Mouse (Mus musculus): ENCODE data around the gene Lsamp. TPM values are rescaled to one million over a fixed set of nuclear protein-coding genes. Genes with fewer than 3 reads are reported as not detected.

Gene Lsamp
- polyA plus RNA-seq, 1 experiment from 2014 or later: 21.5 TPM

DNA sequence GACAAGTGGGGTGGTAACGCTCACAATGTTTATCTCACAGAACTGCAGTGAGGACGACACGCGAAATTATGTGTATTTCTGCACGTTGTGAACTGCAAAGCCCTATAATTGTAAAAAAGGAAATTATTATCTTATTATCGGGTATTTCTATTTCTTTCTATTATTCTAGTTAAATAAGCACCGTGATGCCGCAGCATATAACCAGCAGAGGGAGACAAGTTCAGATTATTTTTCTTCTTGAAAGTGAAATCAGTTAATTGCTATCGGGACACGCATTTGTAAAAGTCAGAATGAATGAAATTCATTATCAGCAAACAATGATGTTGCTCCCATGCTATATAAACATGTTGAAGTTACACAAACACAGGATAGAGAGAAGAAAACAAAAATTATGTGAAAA, 1540.1 kb downstream of the Lsamp start:
- Histone ChIP-seq H3K27ac (ENCODE audit: low read depth, low read length) (no peak overlapping the region), H3K4me3 (ENCODE audit: low read depth, low read length) (no peak overlapping the region), H3K4me1 (replicated peaks; ENCODE audit: control insufficient read depth, insufficient read depth, low read length) (0 out of 2 replicates have a peak, but pooled peaks cover 2% of the 10 kb centered on the region), H3K27me3 (ENCODE audit: control insufficient read depth, insufficient read depth, low read length) (no peaks in the 10 kb centered on the region), H3K9me3 (ENCODE audit: control insufficient read depth, low read length) (no peaks in the 10 kb centered on the region), H3K36me3 (ENCODE audit: control insufficient read depth, insufficient read depth, low read length) (no peaks in the 10 kb centered on the region), H3K9ac (ENCODE audit: low read length) (no peak overlapping the region), H3K4me2 (ENCODE audit: low read depth, low read length, severe bottlenecking) (no peak overlapping the region)
- ATAC-seq (replicated peaks; ENCODE audit: low FRiP score) (no peak), DNase-seq (ENCODE audit: low spot score) (no peak)
- WGBS: 75% methylated on average over 10 of the region's 10 CpGs

DNA sequence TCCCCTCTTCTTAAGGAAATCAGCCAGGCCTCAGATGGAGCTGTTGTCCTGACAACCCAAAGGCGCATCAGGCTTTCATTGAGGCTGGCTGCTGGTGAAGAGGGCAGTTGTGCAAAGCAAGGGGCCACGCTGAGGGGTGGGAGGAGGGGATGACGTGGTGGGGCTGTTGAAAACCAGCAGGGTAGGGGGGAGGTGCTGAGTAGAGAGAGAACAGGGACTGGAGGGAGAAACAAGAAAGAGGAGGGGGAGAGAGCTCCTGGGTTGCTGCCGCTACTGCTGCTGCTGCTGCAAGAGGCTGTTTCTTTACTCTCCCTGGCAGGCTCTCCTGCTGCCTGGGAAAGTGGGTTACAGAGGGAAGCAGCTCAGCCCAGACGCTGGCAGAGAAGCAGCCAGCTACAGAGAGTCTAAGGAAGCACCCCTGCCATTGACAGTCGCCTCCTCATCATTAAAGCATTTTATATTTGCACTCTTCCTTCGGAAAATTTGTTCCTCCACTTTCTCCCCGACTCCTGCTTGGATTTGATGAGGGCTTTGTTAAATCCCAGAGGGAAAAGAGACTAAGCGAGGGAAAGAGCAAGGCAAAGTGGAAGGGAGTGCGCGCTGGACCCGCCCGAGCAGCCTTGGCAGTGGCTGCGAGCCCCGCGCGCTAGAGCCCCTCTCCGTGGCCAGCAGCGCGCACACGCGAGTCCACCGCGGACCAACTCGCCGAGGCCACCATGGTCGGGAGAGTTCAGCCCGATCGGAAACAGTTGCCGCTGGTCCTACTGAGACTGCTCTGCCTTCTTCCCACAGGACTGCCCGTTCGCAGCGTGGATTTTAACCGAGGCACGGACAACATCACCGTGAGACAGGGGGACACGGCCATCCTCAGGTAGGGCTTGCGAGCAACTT, 1548.7 kb downstream of the Lsamp start:
- under 1% methylated on average over 37 of the region's 38 CpGs for whole genome bisulfite sequencing
- H3K9ac ChIP-seq (ENCODE audit: low read length): peak overlapping the region; percentile 81
- H3K27ac ChIP-seq (ENCODE audit: low read depth, low read length): peak overlapping the region; percentile 90
- no peaks in the 10 kb centered on the region for H3K27me3 ChIP-seq (ENCODE audit: control insufficient read depth, insufficient read depth, low read length)
- ATAC-seq (replicated peaks; ENCODE audit: low FRiP score): peak; percentile 97
- peak; percentile 92 for DNase-seq (ENCODE audit: low spot score)
- peak overlapping the region; percentile 69 for H3K4me2 ChIP-seq (ENCODE audit: low read depth, low read length, severe bottlenecking)
- H3K4me1 ChIP-seq (replicated peaks; ENCODE audit: control insufficient read depth, insufficient read depth, low read length): peaks cover 5% of the 10 kb centered on the region; the same call in 1 of the 2 replicates
- H3K4me3 ChIP-seq (ENCODE audit: low read depth, low read length): peak overlapping the region; percentile 64
- no peaks in the 10 kb centered on the region for H3K36me3 ChIP-seq (ENCODE audit: control insufficient read depth, insufficient read depth, low read length)
- no peaks in the 10 kb centered on the region for H3K9me3 ChIP-seq (ENCODE audit: control insufficient read depth, low read length)

DNA sequence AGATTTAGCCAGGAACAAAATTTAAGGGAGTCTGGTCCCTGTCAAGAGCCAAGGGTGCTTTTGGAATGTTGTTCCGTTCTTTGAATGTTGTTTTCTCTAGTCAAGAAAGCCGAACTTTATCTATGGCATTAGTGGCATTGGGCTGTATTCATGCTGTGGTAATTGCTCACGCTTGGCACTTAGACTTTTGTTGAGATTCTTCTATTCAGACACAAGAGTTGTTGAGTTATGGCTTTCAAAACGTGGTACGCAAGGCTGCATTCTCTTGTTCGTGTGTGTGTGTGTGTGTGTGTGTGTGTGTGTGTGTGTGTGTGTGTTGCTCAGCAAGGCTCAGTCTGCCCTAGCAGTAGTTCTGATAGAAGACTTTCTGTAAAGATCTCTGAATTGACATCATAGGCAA, 1549.5 kb downstream of the Lsamp start:
- H3K27me3 ChIP-seq (ENCODE audit: control insufficient read depth, insufficient read depth, low read length): no peaks in the 10 kb centered on the region
- no peaks in the 10 kb centered on the region for H3K9me3 ChIP-seq (ENCODE audit: control insufficient read depth, low read length)
- peak overlapping the region; percentile 64 for H3K4me3 ChIP-seq (ENCODE audit: low read depth, low read length)
- H3K4me1 ChIP-seq (replicated peaks; ENCODE audit: control insufficient read depth, insufficient read depth, low read length): peaks cover 5% of the 10 kb centered on the region; the same call in 1 of the 2 replicates
- no peaks in the 10 kb centered on the region for H3K36me3 ChIP-seq (ENCODE audit: control insufficient read depth, insufficient read depth, low read length)
- H3K4me2 ChIP-seq (ENCODE audit: low read depth, low read length, severe bottlenecking): peak overlapping the region; percentile 69
- DNase-seq (ENCODE audit: low spot score) (no peak), ATAC-seq (replicated peaks; ENCODE audit: low FRiP score) (no peak)
- H3K9ac ChIP-seq (ENCODE audit: low read length): peak overlapping the region; percentile 81
- 7% methylated on average over 6 of the region's 6 CpGs for WGBS
- H3K27ac ChIP-seq (ENCODE audit: low read depth, low read length): peak overlapping the region; percentile 90

DNA sequence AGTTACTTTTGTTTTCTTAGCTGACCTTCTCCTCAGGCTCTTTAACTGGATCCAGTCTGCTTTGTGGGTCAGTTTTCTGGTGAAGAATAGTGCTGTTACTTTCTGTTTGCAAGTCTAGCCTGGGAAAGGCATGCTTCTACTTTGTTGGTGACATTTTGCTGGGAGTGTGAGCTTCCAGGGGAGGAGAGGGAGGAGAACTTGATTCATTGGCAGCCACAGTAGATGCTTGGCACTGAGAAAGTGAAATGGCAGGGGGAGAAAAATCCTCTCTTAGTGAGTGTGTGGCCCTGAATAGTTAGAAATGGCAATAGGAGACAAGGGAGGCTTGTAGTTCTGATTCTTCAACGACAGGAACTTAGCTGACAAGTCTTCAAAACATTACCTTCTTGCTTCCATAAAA, 1551.6 kb downstream of the Lsamp start:
- no peak overlapping the region for H3K4me3 ChIP-seq (ENCODE audit: low read depth, low read length)

DNA sequence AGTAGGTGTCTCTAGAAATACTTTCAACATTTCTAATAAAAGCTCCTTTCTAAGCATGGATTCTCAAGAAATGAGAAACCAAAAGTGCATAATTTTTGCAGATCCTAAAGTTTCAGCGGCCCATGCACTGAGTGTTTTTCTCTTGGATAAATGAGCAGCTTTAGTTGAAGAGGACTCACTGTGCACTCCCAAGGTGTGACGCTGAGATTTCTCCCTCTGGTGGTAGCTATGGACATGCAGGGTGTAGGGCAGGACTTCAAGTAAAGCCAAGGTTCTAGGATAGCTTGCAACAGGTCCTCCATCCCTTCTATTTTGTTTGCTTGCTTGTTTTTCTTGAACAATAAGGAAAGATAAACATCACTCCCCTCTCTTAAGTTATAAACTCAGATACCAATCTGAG, 1558.5 kb downstream of the Lsamp start:
- WGBS: 40% methylated on average over 2 of the region's 2 CpGs
- no peak for DNase-seq (ENCODE audit: low spot score)
- Histone ChIP-seq H3K36me3 (ENCODE audit: control insufficient read depth, insufficient read depth, low read length) (no peaks in the 10 kb centered on the region), H3K27me3 (ENCODE audit: control insufficient read depth, insufficient read depth, low read length) (no peaks in the 10 kb centered on the region), H3K4me1 (replicated peaks; ENCODE audit: control insufficient read depth, insufficient read depth, low read length) (no peaks in the 10 kb centered on the region), H3K27ac (ENCODE audit: low read depth, low read length) (no peak overlapping the region), H3K9me3 (ENCODE audit: control insufficient read depth, low read length) (no peaks in the 10 kb centered on the region), H3K9ac (ENCODE audit: low read length) (no peak overlapping the region), H3K4me3 (ENCODE audit: low read depth, low read length) (no peak overlapping the region), H3K4me2 (ENCODE audit: low read depth, low read length, severe bottlenecking) (no peak overlapping the region)
- peak; percentile 56; the same call in 1 of the 2 replicates for ATAC-seq (replicated peaks; ENCODE audit: low FRiP score)

More for the DNA sequence above, 1551.6 kb downstream of the Lsamp start:
- DNase-seq (ENCODE audit: low spot score) (no peak), ATAC-seq (replicated peaks; ENCODE audit: low FRiP score) (no peak)
- peaks cover 5% of the 10 kb centered on the region; the same call in 1 of the 2 replicates for H3K4me1 ChIP-seq (replicated peaks; ENCODE audit: control insufficient read depth, insufficient read depth, low read length)
- no peaks in the 10 kb centered on the region for H3K9me3 ChIP-seq (ENCODE audit: control insufficient read depth, low read length)
- H3K36me3 ChIP-seq (ENCODE audit: control insufficient read depth, insufficient read depth, low read length): no peaks in the 10 kb centered on the region
- H3K27ac ChIP-seq (ENCODE audit: low read depth, low read length): no peak overlapping the region
- 71% methylated on average over 1 of the region's 1 CpGs for WGBS
- no peak overlapping the region for H3K9ac ChIP-seq (ENCODE audit: low read length)
- peak overlapping the region; percentile 69; the same call in 1 of the 2 replicates for H3K4me2 ChIP-seq (ENCODE audit: low read depth, low read length, severe bottlenecking)
- no peaks in the 10 kb centered on the region for H3K27me3 ChIP-seq (ENCODE audit: control insufficient read depth, insufficient read depth, low read length)

DNA sequence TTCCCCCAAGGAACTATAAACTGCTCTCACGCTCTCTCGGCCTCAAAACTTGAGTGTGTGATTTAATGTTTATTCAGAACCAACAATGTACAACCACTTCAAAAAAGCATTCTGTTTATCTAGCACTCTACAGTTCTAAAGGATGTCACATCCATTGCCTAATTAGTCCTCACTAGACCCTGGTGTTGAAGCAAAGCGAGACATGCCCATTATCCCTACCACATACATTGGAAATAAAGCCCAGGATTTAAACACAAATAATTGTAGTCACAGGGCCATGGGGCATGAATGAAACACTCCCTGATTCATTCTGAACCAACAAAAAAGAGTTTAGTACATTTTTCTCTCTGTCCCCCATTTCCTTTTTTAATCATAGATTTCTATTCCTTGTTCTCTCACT, 1567.0 kb downstream of the Lsamp start:
- no peak for DNase-seq (ENCODE audit: low spot score)
- peak overlapping the region; percentile 83 for H3K27ac ChIP-seq (ENCODE audit: low read depth, low read length)
- H3K9ac ChIP-seq (ENCODE audit: low read length): no peak overlapping the region
- no peaks in the 10 kb centered on the region; the same call in 1 of the 2 replicates for H3K4me1 ChIP-seq (replicated peaks; ENCODE audit: control insufficient read depth, insufficient read depth, low read length)
- H3K4me2 ChIP-seq (ENCODE audit: low read depth, low read length, severe bottlenecking): no peak overlapping the region
- peak; percentile 60 for ATAC-seq (replicated peaks; ENCODE audit: low FRiP score)
- no peaks in the 10 kb centered on the region for H3K27me3 ChIP-seq (ENCODE audit: control insufficient read depth, insufficient read depth, low read length)
- no peaks in the 10 kb centered on the region for H3K9me3 ChIP-seq (ENCODE audit: control insufficient read depth, low read length)
- H3K4me3 ChIP-seq (ENCODE audit: low read depth, low read length): no peak overlapping the region
- WGBS: 39% methylated on average over 3 of the region's 3 CpGs
- no peaks in the 10 kb centered on the region for H3K36me3 ChIP-seq (ENCODE audit: control insufficient read depth, insufficient read depth, low read length)

DNA sequence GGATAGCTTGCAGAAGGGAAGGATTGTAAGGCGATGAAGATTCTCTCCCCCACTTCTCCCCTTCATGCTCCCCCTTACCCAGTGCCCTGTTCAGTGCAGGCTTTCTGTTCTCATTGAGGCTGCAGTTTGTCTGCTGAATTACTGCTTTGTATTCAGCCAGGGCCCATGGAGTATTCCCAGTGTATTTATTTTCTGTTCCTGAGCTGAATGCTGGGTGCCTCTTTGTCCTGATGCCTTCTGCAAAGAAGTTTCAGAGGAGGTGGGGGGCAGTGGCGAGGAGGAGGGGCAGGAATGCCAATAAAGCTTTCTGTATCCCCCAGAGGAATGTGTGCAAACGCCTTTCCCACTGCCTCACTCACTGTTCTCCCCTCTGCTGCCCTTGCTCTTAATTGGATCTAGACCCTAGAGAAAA, 1567.7 kb downstream of the Lsamp start:
- Histone ChIP-seq H3K27ac (ENCODE audit: low read depth, low read length) (peak overlapping the region; percentile 83), H3K9ac (ENCODE audit: low read length) (no peak overlapping the region), H3K27me3 (ENCODE audit: control insufficient read depth, insufficient read depth, low read length) (no peaks in the 10 kb centered on the region), H3K4me2 (ENCODE audit: low read depth, low read length, severe bottlenecking) (no peak overlapping the region), H3K36me3 (ENCODE audit: control insufficient read depth, insufficient read depth, low read length) (no peaks in the 10 kb centered on the region), H3K4me3 (ENCODE audit: low read depth, low read length) (no peak overlapping the region), H3K9me3 (ENCODE audit: control insufficient read depth, low read length) (no peaks in the 10 kb centered on the region), H3K4me1 (replicated peaks; ENCODE audit: control insufficient read depth, insufficient read depth, low read length) (no peaks in the 10 kb centered on the region; the same call in 1 of the 2 replicates)
- ATAC-seq (replicated peaks; ENCODE audit: low FRiP score) (peak; percentile 93), DNase-seq (ENCODE audit: low spot score) (peak; percentile 76)
- WGBS: 0% methylated on average over 3 of the region's 3 CpGs

DNA sequence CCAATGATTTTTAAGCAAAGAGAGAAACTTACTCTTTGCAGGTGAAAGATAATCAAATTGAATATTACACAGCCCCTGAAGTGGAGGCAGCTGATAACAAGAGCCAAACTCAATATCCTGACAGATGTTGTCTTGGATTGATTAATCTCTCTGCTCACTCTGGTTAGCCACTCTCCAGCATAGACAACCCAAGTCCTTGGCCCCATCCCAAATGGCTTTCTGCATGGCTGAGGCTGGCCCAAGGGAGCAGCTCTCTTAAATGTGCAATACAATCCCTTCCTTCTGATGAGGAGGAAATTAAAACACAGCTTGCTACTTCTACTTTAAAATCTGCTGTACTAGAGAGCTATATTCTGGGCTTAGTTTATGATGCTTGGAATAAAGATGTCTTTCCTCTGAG, 1572.9 kb downstream of the Lsamp start:
- no peak overlapping the region for H3K9ac ChIP-seq (ENCODE audit: low read length)
- DNase-seq (ENCODE audit: low spot score): no peak
- no peak overlapping the region for H3K27ac ChIP-seq (ENCODE audit: low read depth, low read length)
- H3K4me3 ChIP-seq (ENCODE audit: low read depth, low read length): no peak overlapping the region
- ATAC-seq (replicated peaks; ENCODE audit: low FRiP score): no peak
- H3K4me2 ChIP-seq (ENCODE audit: low read depth, low read length, severe bottlenecking): no peak overlapping the region
- no peaks in the 10 kb centered on the region for H3K27me3 ChIP-seq (ENCODE audit: control insufficient read depth, insufficient read depth, low read length)
- no peaks in the 10 kb centered on the region for H3K36me3 ChIP-seq (ENCODE audit: control insufficient read depth, insufficient read depth, low read length)
- H3K9me3 ChIP-seq (ENCODE audit: control insufficient read depth, low read length): no peaks in the 10 kb centered on the region
- no peaks in the 10 kb centered on the region; the same call in 1 of the 2 replicates for H3K4me1 ChIP-seq (replicated peaks; ENCODE audit: control insufficient read depth, insufficient read depth, low read length)

Measured in forebrain, embryonic 11.5 days (tissue).